Mouse (Mus musculus): ENCODE results near the gene Olfr544. TPM values are rescaled to one million over a fixed set of nuclear protein-coding genes. Genes with fewer than 3 reads are reported as not detected.
A peak's percentile ranks its signal among the peaks of the same experiment; 100 is the strongest.

Gene Olfr544
- total RNA-seq, 4 experiments from 2014 or later: not detected

- DNase-seq (ENCODE audit: low spot score): no peak
Measured at GRCm38 (mm10) chr7:102477377-102477776, 10.7 kb downstream of the Olfr544 start.

GRCm38 (mm10) chr7:102476601-102477000 lies 11.5 kb downstream of the Olfr544 start:
- no peak for DNase-seq (ENCODE audit: low spot score)

GRCm38 (mm10) chr7:102472675-102473074 lies 15.4 kb downstream of the Olfr544 start:
- DNase-seq (ENCODE audit: low spot score): no peak

- no peak for DNase-seq (ENCODE audit: low spot score)
Measured at GRCm38 (mm10) chr7:102467566-102467965, 20.5 kb downstream of the Olfr544 start.

- no peak for DNase-seq (ENCODE audit: low spot score)
Measured at GRCm38 (mm10) chr7:102458618-102459380, 29.3 kb downstream of the Olfr544 start.

GRCm38 (mm10) chr7:102446438-102446837 lies 41.7 kb downstream of the Olfr544 start:
- DNase-seq (ENCODE audit: low spot score): no peak

GRCm38 (mm10) chr7:102444301-102444700 lies 43.8 kb downstream of the Olfr544 start:
- no peak for DNase-seq (ENCODE audit: low spot score)

- DNase-seq (ENCODE audit: low spot score): no peak
Measured at GRCm38 (mm10) chr7:102442432-102442831, 45.7 kb downstream of the Olfr544 start.

- DNase-seq (ENCODE audit: low spot score): peak; percentile 97
Measured at GRCm38 (mm10) chr7:102441657-102442391, 46.3 kb downstream of the Olfr544 start, which contains the start of gene Rrm1. Rrm1 (plus strand) TSS chr7:102441695.

- no peak for DNase-seq (ENCODE audit: low spot score)
Measured at GRCm38 (mm10) chr7:102440822-102441656, 47.1 kb downstream of the Olfr544 start.

GRCm38 (mm10) chr7:102434344-102434743 lies 53.8 kb downstream of the Olfr544 start:
- no peak for DNase-seq (ENCODE audit: low spot score)

Other genes with a start within 250 kb of the Olfr544 start
- gene Rhog, start 232.3 kb downstream of the Olfr544 start, total RNA-seq (2022): 10 to 100 TPM; 17.5 to 20.1 (median 19.2) TPM
- 10 to 100 TPM; 21.9 to 25.1 (median 24.0) TPM for gene Stim1, start 220.5 kb downstream of the Olfr544 start, total RNA-seq (2022)
- gene Rrm1, start 46.6 kb downstream of the Olfr544 start, total RNA-seq (2022): 10 to 100 TPM in 3 of 4 experiments, 1 to 10 TPM in 1; 8.8 to 13.1 (median 10.9) TPM
- gene Olfr543, start 6.6 kb downstream of the Olfr544 start, total RNA-seq (2022): not detected
- gene Olfr545, start 11.3 kb upstream of the Olfr544 start, total RNA-seq (2022): not detected
- not detected for gene Olfr547, start 46.4 kb upstream of the Olfr544 start, total RNA-seq (2022)
- not detected for gene Olfr548-ps1, start 52.6 kb upstream of the Olfr544 start, total RNA-seq (2022)
- gene Olfr549, start 61.6 kb upstream of the Olfr544 start, total RNA-seq (2022): not detected
- 1 to 10 TPM; 5.1 to 8.2 (median 6.2) TPM for gene Trim21, start 77.2 kb upstream of the Olfr544 start, total RNA-seq (2022)
- under 1 TPM in 3 of 4 experiments, not detected in 1; 0.26 to 0.41 (median 0.27) TPM for gene Olfr550, start 83.1 kb upstream of the Olfr544 start, total RNA-seq (2022)
- not detected for gene Olfr551, start 103.6 kb upstream of the Olfr544 start, total RNA-seq (2022)
- gene Olfr552, start 109.5 kb upstream of the Olfr544 start, total RNA-seq (2022): under 1 TPM; 0.11 to 0.20 (median 0.14) TPM
- not detected for gene Olfr553, start 129.9 kb upstream of the Olfr544 start, total RNA-seq (2022)
- gene Olfr554, start 150.1 kb upstream of the Olfr544 start, total RNA-seq (2022): not detected
- not detected for gene Olfr555, start 170.5 kb upstream of the Olfr544 start, total RNA-seq (2022)
- not detected for gene Olfr556, start 176.6 kb upstream of the Olfr544 start, total RNA-seq (2022)
- gene Trim68, start 199.0 kb upstream of the Olfr544 start, total RNA-seq (2022): 10 to 100 TPM in 2 of 4 experiments, 1 to 10 TPM in 2; 7.1 to 12.6 (median 10.1) TPM
- not detected for gene Olfr557, start 207.6 kb upstream of the Olfr544 start, total RNA-seq (2022)
- 1 to 10 TPM; 1.7 to 2.8 (median 2.0) TPM for gene Olfr558, start 213.9 kb upstream of the Olfr544 start, total RNA-seq (2022)
- not detected for gene Olfr33, start 230.8 kb upstream of the Olfr544 start, total RNA-seq (2022)
- not detected for gene Olfr559, start 239.2 kb upstream of the Olfr544 start, total RNA-seq (2022)